Mouse (Mus musculus): Measurements from ENCODE around the gene Poln. TPM values are rescaled to one million over a fixed set of nuclear protein-coding genes. Genes with fewer than 3 reads are reported as not detected.

Gene Poln
- polyA plus RNA-seq, 1 experiment, result 1.8 TPM

DNA sequence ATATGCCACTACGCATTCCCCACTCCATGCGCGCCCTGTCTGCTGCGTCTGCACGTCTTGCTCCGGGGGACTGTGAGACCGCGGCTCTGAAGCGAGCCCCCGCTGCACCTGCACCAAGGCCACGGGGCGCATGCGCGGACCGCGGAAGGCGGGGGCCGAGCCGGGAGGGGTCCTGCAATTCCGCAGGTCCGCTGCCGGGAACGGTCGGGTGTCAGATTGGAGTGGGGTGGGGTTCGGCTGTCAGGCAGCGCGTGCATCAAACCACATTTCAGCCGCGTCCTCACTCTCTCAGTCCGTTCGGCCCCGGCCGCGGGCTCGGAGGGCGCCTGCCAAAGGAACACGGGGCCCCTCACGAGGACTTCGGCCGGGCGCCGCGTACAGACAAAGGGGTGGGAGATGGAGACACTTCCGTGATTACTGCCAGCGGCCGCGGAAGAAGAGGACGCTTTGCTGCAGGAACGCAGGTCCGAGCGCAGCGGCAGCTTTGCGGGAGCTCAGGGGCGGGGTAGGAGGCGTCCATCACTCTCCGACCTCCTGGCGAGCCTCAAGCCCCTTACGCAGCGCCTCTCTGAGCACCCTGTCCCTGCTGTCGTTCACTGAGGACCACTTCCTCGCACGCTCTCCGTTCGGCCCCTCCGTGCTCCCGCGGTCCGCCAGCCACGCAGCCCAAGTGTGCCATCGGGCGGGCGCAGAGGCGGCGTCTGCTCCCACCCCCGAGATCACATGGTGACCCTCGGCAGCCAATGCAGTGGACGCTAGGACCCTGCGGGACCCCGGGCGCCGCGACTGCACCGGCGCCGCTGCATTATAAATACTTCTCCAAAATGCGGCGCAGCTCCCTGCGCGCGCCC lies 173.2 kb downstream of the Poln start, which contains the start of gene Nat8l:
Gene Nat8l, plus strand, starts transcription at position 142 of the 851 bp plus-strand sequence.
- H3K27me3 ChIP-seq (replicated peaks; ENCODE audit: control insufficient read depth, insufficient read depth, low read length), result peaks cover 2% of the 10 kb centered on the region; the same call in 1 of the 2 replicates
- no peaks in the 10 kb centered on the region for H3K36me3 ChIP-seq (ENCODE audit: control insufficient read depth, insufficient read depth, low read length)
- no peaks in the 10 kb centered on the region for H3K4me1 ChIP-seq (ENCODE audit: control insufficient read depth, insufficient read depth, low read length)
- H3K27ac ChIP-seq (ENCODE audit: insufficient read depth, low read depth, low read length), result no peak within 1 kb of the TSS
- WGBS, result 2% methylated on average over 90 of the region's 90 CpGs
- DNase-seq, result peak; percentile 14
- TF ChIP-seq CTCF (conservative IDR thresholded peaks at IDR 0.05; ENCODE audit: insufficient read depth, insufficient read length, low read depth, low read length), result no peak
- no peak for TF ChIP-seq POLR2A (IDR thresholded peaks at IDR 0.05; ENCODE audit: low read depth, low read length)
- peak within 1 kb of the TSS; percentile 52 for H3K4me3 ChIP-seq (ENCODE audit: insufficient read depth, low read depth, low read length)

GRCm38 (mm10) chr5:33994671-33995625 lies 174.3 kb downstream of the Poln start:
- WGBS, result 39% methylated on average over 28 of the region's 28 CpGs
- peak; percentile 38 for DNase-seq
- TF ChIP-seq POLR2A (IDR thresholded peaks at IDR 0.05; ENCODE audit: low read depth, low read length) (no peak), CTCF (conservative IDR thresholded peaks at IDR 0.05; ENCODE audit: insufficient read depth, insufficient read length, low read depth, low read length) (peak; percentile 57)
- Histone ChIP-seq H3K36me3 (ENCODE audit: control insufficient read depth, insufficient read depth, low read length) (no peaks in the 10 kb centered on the region), H3K4me1 (ENCODE audit: control insufficient read depth, insufficient read depth, low read length) (no peaks in the 10 kb centered on the region), H3K27me3 (replicated peaks; ENCODE audit: control insufficient read depth, insufficient read depth, low read length) (peaks cover 2% of the 10 kb centered on the region; the same call in 1 of the 2 replicates), H3K4me3 (ENCODE audit: insufficient read depth, low read depth, low read length) (no peak overlapping the region), H3K27ac (ENCODE audit: insufficient read depth, low read depth, low read length) (no peak overlapping the region)

- DNase-seq, result peak; percentile 61
- Histone ChIP-seq H3K4me1 (ENCODE audit: control insufficient read depth, insufficient read depth, low read length) (no peaks in the 10 kb centered on the region), H3K4me3 (ENCODE audit: insufficient read depth, low read depth, low read length) (peak within 1 kb of the TSS; percentile 82), H3K27ac (ENCODE audit: insufficient read depth, low read depth, low read length) (no peak within 1 kb of the TSS), H3K27me3 (replicated peaks; ENCODE audit: control insufficient read depth, insufficient read depth, low read length) (no peaks in the 10 kb centered on the region), H3K36me3 (ENCODE audit: control insufficient read depth, insufficient read depth, low read length) (no peaks in the 10 kb centered on the region)
- under 1% methylated on average over 85 of the region's 88 CpGs for WGBS
- TF ChIP-seq POLR2A (IDR thresholded peaks at IDR 0.05; ENCODE audit: low read depth, low read length), result no peak
- TF ChIP-seq CTCF (conservative IDR thresholded peaks at IDR 0.05; ENCODE audit: insufficient read depth, insufficient read length, low read depth, low read length), result no peak
These were observed 185.7 kb downstream of the Poln start, which contains the start of gene Gm1673 for GRCm38 (mm10) chr5:33983309-33984121. Gm1673 (plus strand) TSS chr5:33983433.

DNA sequence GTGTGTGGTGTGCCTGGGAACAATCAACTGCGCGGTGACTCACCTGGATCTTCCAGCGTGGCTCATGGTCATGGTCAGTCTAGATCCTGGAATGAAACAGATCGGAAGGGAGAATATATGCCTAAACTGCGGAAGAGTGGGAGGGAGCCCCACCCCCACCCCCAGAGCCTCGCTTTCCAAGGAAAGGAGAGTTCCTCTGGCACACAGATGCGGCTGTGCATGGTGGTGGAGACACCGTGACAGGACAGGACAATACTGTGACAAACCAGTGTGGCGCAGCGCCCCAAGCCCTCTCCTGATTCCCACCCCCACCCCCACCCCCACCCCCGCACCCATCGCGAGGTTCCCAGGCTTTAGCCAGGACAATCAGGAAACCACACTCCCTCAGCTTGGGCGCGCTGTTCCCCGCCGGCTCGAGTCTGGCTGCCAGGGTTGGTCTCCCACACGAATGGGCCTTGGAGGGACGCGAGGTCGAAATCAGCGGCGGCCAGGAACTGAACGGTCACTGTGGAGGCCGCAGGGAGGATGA lies 186.5 kb downstream of the Poln start:
- 7% methylated on average over 26 of the region's 26 CpGs for WGBS
- DNase-seq, result no peak
- H3K4me3 ChIP-seq (ENCODE audit: insufficient read depth, low read depth, low read length), result peak overlapping the region; percentile 82
- no peaks in the 10 kb centered on the region for H3K36me3 ChIP-seq (ENCODE audit: control insufficient read depth, insufficient read depth, low read length)
- TF ChIP-seq CTCF (conservative IDR thresholded peaks at IDR 0.05; ENCODE audit: insufficient read depth, insufficient read length, low read depth, low read length) (no peak), POLR2A (IDR thresholded peaks at IDR 0.05; ENCODE audit: low read depth, low read length) (no peak)
- H3K27me3 ChIP-seq (replicated peaks; ENCODE audit: control insufficient read depth, insufficient read depth, low read length), result no peaks in the 10 kb centered on the region
- no peak overlapping the region for H3K27ac ChIP-seq (ENCODE audit: insufficient read depth, low read depth, low read length)
- H3K4me1 ChIP-seq (ENCODE audit: control insufficient read depth, insufficient read depth, low read length), result no peaks in the 10 kb centered on the region

GRCm38 (mm10) chr5:33976267-33976666 lies 193.0 kb downstream of the Poln start:
- WGBS, result 36% methylated on average over 3 of the region's 3 CpGs

GRCm38 (mm10) chr5:33974736-33975135 lies 194.5 kb downstream of the Poln start:
- no peak overlapping the region for H3K27ac ChIP-seq (ENCODE audit: insufficient read depth, low read depth, low read length)
- H3K36me3 ChIP-seq (ENCODE audit: control insufficient read depth, insufficient read depth, low read length), result no peaks in the 10 kb centered on the region
- TF ChIP-seq CTCF (conservative IDR thresholded peaks at IDR 0.05; ENCODE audit: insufficient read depth, insufficient read length, low read depth, low read length), result no peak
- no peak for TF ChIP-seq POLR2A (IDR thresholded peaks at IDR 0.05; ENCODE audit: low read depth, low read length)
- H3K4me3 ChIP-seq (ENCODE audit: insufficient read depth, low read depth, low read length), result no peak overlapping the region
- H3K27me3 ChIP-seq (replicated peaks; ENCODE audit: control insufficient read depth, insufficient read depth, low read length), result no peaks in the 10 kb centered on the region; the same call in 1 of the 2 replicates
- H3K4me1 ChIP-seq (ENCODE audit: control insufficient read depth, insufficient read depth, low read length), result no peaks in the 10 kb centered on the region
- DNase-seq, result no peak
- 60% methylated on average over 2 of the region's 2 CpGs for WGBS

More at GRCm38 (mm10) chr5:33976267-33976666, 193.0 kb downstream of the Poln start:
- TF ChIP-seq CTCF (conservative IDR thresholded peaks at IDR 0.05; ENCODE audit: insufficient read depth, insufficient read length, low read depth, low read length) (no peak), POLR2A (IDR thresholded peaks at IDR 0.05; ENCODE audit: low read depth, low read length) (no peak)
- Histone ChIP-seq H3K4me1 (ENCODE audit: control insufficient read depth, insufficient read depth, low read length) (no peaks in the 10 kb centered on the region), H3K4me3 (ENCODE audit: insufficient read depth, low read depth, low read length) (no peak overlapping the region), H3K36me3 (ENCODE audit: control insufficient read depth, insufficient read depth, low read length) (no peaks in the 10 kb centered on the region), H3K27me3 (replicated peaks; ENCODE audit: control insufficient read depth, insufficient read depth, low read length) (no peaks in the 10 kb centered on the region; the same call in 1 of the 2 replicates), H3K27ac (ENCODE audit: insufficient read depth, low read depth, low read length) (no peak overlapping the region)
- no peak for DNase-seq
